18 mouse cellular contexts compared by ENCODE assay signal in the genomic region with DNA sequence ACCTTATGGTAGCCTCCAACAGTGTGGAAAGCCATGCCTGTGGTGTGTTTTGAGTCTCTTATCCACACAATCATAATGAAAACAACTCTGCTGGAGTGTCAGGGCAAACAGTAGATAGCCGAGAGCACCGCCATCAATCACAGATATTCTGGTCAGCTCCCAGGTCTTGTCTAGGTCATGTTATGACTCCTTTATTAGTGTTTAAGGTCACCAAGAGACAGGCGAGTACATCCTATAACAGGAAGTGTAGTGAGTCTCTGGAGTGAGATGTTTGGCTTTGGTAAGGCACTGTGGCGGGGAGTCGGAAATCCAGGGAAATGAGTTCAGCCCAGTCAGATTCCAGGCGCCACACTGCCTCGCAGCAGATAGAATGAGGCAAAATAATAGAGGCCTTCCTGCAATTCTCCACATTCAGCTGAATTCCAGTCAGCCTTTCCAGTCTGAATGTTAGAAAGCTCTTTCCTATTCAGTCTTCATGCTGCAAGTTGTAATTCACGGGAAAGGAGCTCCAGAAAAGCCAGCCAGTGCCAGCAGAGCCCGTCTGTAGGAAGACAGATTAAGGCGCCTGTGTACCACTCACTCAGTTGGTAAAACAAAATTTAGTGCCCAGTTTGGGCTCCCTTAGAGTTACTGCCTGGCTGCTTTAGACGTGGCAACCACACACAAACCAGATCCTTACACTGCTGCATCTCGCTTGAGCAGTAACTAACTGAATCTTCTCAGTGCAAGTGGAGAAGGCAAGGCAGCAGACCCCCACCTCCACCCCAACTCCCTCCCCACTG.
DNase-seq lines count a peak whose midpoint lies in the region; ATAC-seq and TF ChIP-seq lines count a peak whose summit lies in the region.
"Had no signal": no experiment of that assay in that cellular context is flagged by ENCODE, and none has a peak within 500 bp of the region (broad histone marks: within the 10 kb centered on the region; RNA-seq: fewer than 3 reads in every experiment).

No protein-coding gene starts in this region.

- H3K9ac ChIP-seq in forebrain, postnatal 0 days: no peak overlapping the region
- H3K9ac ChIP-seq in forebrain, embryonic 14.5 days (ENCODE audit: low read length): no peak overlapping the region
- no peak overlapping the region for H3K9ac ChIP-seq in kidney, embryonic 15.5 days
- H3K9ac ChIP-seq in liver, embryonic 11.5 days (ENCODE audit: low read depth, low read length): no peak overlapping the region
- H3K9ac ChIP-seq: hindbrain, embryonic 12.5 days; intestine, embryonic 15.5 days; limb, embryonic 12.5 days; liver, embryonic 15.5 days had no signal

- H3K27ac ChIP-seq in forebrain, postnatal 0 days (ENCODE audit: low read depth, low read length): no peak overlapping the region; the same call in 1 of the 2 replicates
- H3K27ac ChIP-seq in forebrain, embryonic 14.5 days (ENCODE audit: low read depth, low read length): no peak overlapping the region
- H3K27ac ChIP-seq in kidney, embryonic 15.5 days: peak overlapping the region; percentile 37; the same call in 1 of the 2 replicates
- no peak overlapping the region for H3K27ac ChIP-seq in liver, embryonic 11.5 days (ENCODE audit: low read depth, low read length)
- H3K27ac ChIP-seq: hindbrain, embryonic 12.5 days; intestine, embryonic 15.5 days; limb, embryonic 12.5 days; liver, embryonic 15.5 days had no signal

- peak; percentile 61 for ATAC-seq in forebrain, postnatal 0 days
- ATAC-seq in forebrain, embryonic 14.5 days: no peak
- 0 out of 2 replicates have a peak, but pooled peaks have one; percentile 40 for ATAC-seq in kidney, embryonic 15.5 days (replicated peaks; ENCODE audit: low FRiP score)
- ATAC-seq in liver, embryonic 11.5 days (replicated peaks; ENCODE audit: low FRiP score): no peak
- ATAC-seq: intestine, embryonic 15.5 days had no signal

- WGBS in forebrain, postnatal 0 days: 74% methylated on average over 12 of the region's 12 CpGs
- WGBS in forebrain, embryonic 14.5 days: 78% methylated on average over 12 of the region's 12 CpGs
- WGBS in kidney, embryonic 15.5 days: 44% methylated on average over 12 of the region's 12 CpGs
- WGBS in liver, embryonic 11.5 days: 51% methylated on average over 12 of the region's 12 CpGs

- no peak for DNase-seq in forebrain, postnatal 0 days
- DNase-seq in forebrain, embryonic 14.5 days (ENCODE audit: low spot score): no peak
- DNase-seq in kidney, postnatal 36 days: no peak
- peak; percentile 42 for DNase-seq in ovary, adult 18-20 months (ENCODE audit: low spot score)
- no peak for DNase-seq in ovary, postnatal 10 days (ENCODE audit: low spot score)
- DNase-seq in liver, embryonic 11.5 days (ENCODE audit: low spot score): no peak
- DNase-seq in right cerebral cortex, postnatal 36 days (ENCODE audit: low spot score in 2 of 2): no peak
- DNase-seq: adrenal gland, postnatal 14 days; cerebellum, adult 9-11 months; gastrocnemius, postnatal 14 days; retina, postnatal 1 day; spleen, adult 18-20 months had no signal

- no peaks in the 10 kb centered on the region for H3K4me1 ChIP-seq in forebrain, postnatal 0 days (ENCODE audit: insufficient read depth)
- H3K4me1 ChIP-seq in forebrain, embryonic 14.5 days (ENCODE audit: control insufficient read depth, insufficient read depth, low read length): no peaks in the 10 kb centered on the region
- H3K4me1 ChIP-seq in kidney, embryonic 15.5 days: no peaks in the 10 kb centered on the region
- H3K4me1 ChIP-seq in liver, embryonic 11.5 days (replicated peaks; ENCODE audit: control insufficient read depth, insufficient read depth, low read length): no peaks in the 10 kb centered on the region
- H3K4me1 ChIP-seq: hindbrain, embryonic 12.5 days; intestine, embryonic 15.5 days; limb, embryonic 12.5 days; liver, embryonic 15.5 days had no signal

- H3K9me3 ChIP-seq in forebrain, postnatal 0 days (ENCODE audit: low read length): no peaks in the 10 kb centered on the region
- no peaks in the 10 kb centered on the region for H3K9me3 ChIP-seq in forebrain, embryonic 14.5 days (replicated peaks; ENCODE audit: control insufficient read depth, low read length)
- H3K9me3 ChIP-seq in kidney, embryonic 15.5 days (replicated peaks): no peaks in the 10 kb centered on the region
- H3K9me3 ChIP-seq in liver, embryonic 11.5 days (ENCODE audit: control insufficient read depth, low read length): no peaks in the 10 kb centered on the region
- H3K9me3 ChIP-seq: hindbrain, embryonic 12.5 days; intestine, embryonic 15.5 days; limb, embryonic 12.5 days; liver, embryonic 15.5 days had no signal

- H3K27me3 ChIP-seq in forebrain, postnatal 0 days (ENCODE audit: insufficient read depth, low read length): no peaks in the 10 kb centered on the region
- H3K27me3 ChIP-seq in forebrain, embryonic 14.5 days (replicated peaks; ENCODE audit: control insufficient read depth, insufficient read depth, low read length): no peaks in the 10 kb centered on the region
- no peaks in the 10 kb centered on the region for H3K27me3 ChIP-seq in kidney, embryonic 15.5 days
- no peaks in the 10 kb centered on the region for H3K27me3 ChIP-seq in liver, embryonic 11.5 days (replicated peaks; ENCODE audit: control insufficient read depth, insufficient read depth, low read length)
- H3K27me3 ChIP-seq: hindbrain, embryonic 12.5 days; intestine, embryonic 15.5 days; liver, embryonic 15.5 days had no signal

- no peaks in the 10 kb centered on the region for H3K36me3 ChIP-seq in forebrain, postnatal 0 days (ENCODE audit: insufficient read depth)
- H3K36me3 ChIP-seq in forebrain, embryonic 14.5 days (ENCODE audit: control insufficient read depth, insufficient read depth, low read length): no peaks in the 10 kb centered on the region
- H3K36me3 ChIP-seq in kidney, embryonic 15.5 days: no peaks in the 10 kb centered on the region
- H3K36me3 ChIP-seq in liver, embryonic 11.5 days (ENCODE audit: control insufficient read depth, insufficient read depth, low read length): no peaks in the 10 kb centered on the region
- H3K36me3 ChIP-seq: hindbrain, embryonic 12.5 days; intestine, embryonic 15.5 days; limb, embryonic 12.5 days; liver, embryonic 15.5 days had no signal

- no peak for TF ChIP-seq CTCF in forebrain, postnatal 0 days (IDR thresholded peaks at IDR 0.05; ENCODE audit: low read depth)

- H3K4me3 ChIP-seq in forebrain, postnatal 0 days (ENCODE audit: low read depth, low read length): no peak overlapping the region
- no peak overlapping the region for H3K4me3 ChIP-seq in forebrain, embryonic 14.5 days (ENCODE audit: low read depth, low read length)
- no peak overlapping the region for H3K4me3 ChIP-seq in kidney, embryonic 15.5 days (replicated peaks)
- H3K4me3 ChIP-seq in liver, embryonic 11.5 days (ENCODE audit: low read depth, low read length): no peak overlapping the region
- H3K4me3 ChIP-seq: hindbrain, embryonic 12.5 days; intestine, embryonic 15.5 days; limb, embryonic 12.5 days; liver, embryonic 15.5 days; myocyte had no signal

- no peak overlapping the region for H3K4me2 ChIP-seq in forebrain, postnatal 0 days (ENCODE audit: low read depth)
- H3K4me2 ChIP-seq in forebrain, embryonic 14.5 days (ENCODE audit: low read length): no peak overlapping the region
- no peak overlapping the region for H3K4me2 ChIP-seq in kidney, embryonic 15.5 days
- no peak overlapping the region for H3K4me2 ChIP-seq in liver, embryonic 11.5 days
- H3K4me2 ChIP-seq: hindbrain, embryonic 12.5 days; intestine, embryonic 15.5 days; limb, embryonic 12.5 days; liver, embryonic 15.5 days had no signal

Comparison
In these comparisons a context has a peak if more than half of its experiments do, and no peak if none do; other contexts are left out.
1. ATAC-seq: peak in forebrain, postnatal 0 days (single experiment) and kidney, embryonic 15.5 days (single experiment); none in forebrain, embryonic 14.5 days (single experiment) and liver, embryonic 11.5 days (single experiment).